Mouse (Mus musculus) neural tube, embryonic 12.5 days (tissue): ENCODE results near the gene Lrrc46. TPM values are rescaled to one million over a fixed set of nuclear protein-coding genes. Genes with fewer than 3 reads are reported as not detected.

Experiments
- ATAC-seq: fragments of 200-750 bp; cut with Nextera tagmentation; 2 replicates; pipeline ENCODE4 v1.8.0; 2017; ENCODE audit warnings: low read depth, mild to moderate bottlenecking, moderate TSS enrichment, moderate library complexity; ENCODE audit not compliant: low FRiP score
- H3K27ac ChIP-seq: fragments of 300-500 bp; sonication (generic); 2 replicates; pipeline ENCODE4 v1.5.1; 2016
- H3K27me3 ChIP-seq: fragments of 300-500 bp; sonication (generic); replicated peaks from 2 replicates; pipeline ENCODE4 v1.6.1; 2016; ENCODE audit warnings: mild to moderate bottlenecking
- H3K36me3 ChIP-seq: fragments of 300-500 bp; sonication (generic); 2 replicates; pipeline ENCODE4 v1.6.1; 2016; ENCODE audit warnings: mild to moderate bottlenecking
- H3K4me1 ChIP-seq: fragments of 300-500 bp; sonication (generic); 2 replicates; pipeline ENCODE4 v1.6.1; 2016
- H3K4me2 ChIP-seq: fragments of 300-500 bp; sonication (generic); replicated peaks from 2 replicates; pipeline ENCODE4 v1.6.1; 2016; ENCODE audit warnings: mild to moderate bottlenecking
- H3K4me3 ChIP-seq: fragments of 300-500 bp; sonication (generic); 2 replicates; pipeline ENCODE4 v1.5.1; 2016
- H3K9ac ChIP-seq: fragments of 300-500 bp; sonication (generic); 2 replicates; pipeline ENCODE4 v1.6.1; 2016; ENCODE audit warnings: mild to moderate bottlenecking
- H3K9me3 ChIP-seq: fragments of 300-500 bp; sonication (generic); 2 replicates; pipeline ENCODE4 v1.6.1; 2016; ENCODE audit warnings: mild to moderate bottlenecking
- WGBS: fragments of 180-500 bp; shearing (Covaris S2); methylation state at CpG from one replicate; pipeline ENCODE4 v1.1.7; 2016; 5-methylcytosine and 5-hydroxymethylcytosine counted together
- polyA plus RNA-seq: library from polyadenylated mRNA; unstranded; fragments of >200 nt; fragmentation: Nextera tagmentation; extraction: Ambion mirVana; gene quantifications from 2 replicates; pipeline ENCODE4 v1.2.1, GENCODE M21; 2016

The Lrrc46 gene
- polyA plus RNA-seq, 1 experiment from 2014 or later, result 2.9 TPM

GRCm38 (mm10) chr11:97040301-97041021 lies 746 bp downstream of the Lrrc46 start:
- no peak for ATAC-seq
- Histone ChIP-seq H3K4me2 (peak overlapping the region; percentile 77), H3K4me1 (peaks cover 8% of the 10 kb centered on the region), H3K9ac (no peak overlapping the region), H3K27ac (no peak overlapping the region), H3K27me3 (no peaks in the 10 kb centered on the region), H3K36me3 (peaks cover 9% of the 10 kb centered on the region; the same call in 1 of the 2 replicates), H3K9me3 (no peaks in the 10 kb centered on the region), H3K4me3 (peak overlapping the region; percentile 76)
- WGBS, result 54% methylated on average over 12 of the region's 12 CpGs

- Histone ChIP-seq H3K9me3 (no peaks in the 10 kb centered on the region), H3K4me2 (no peak overlapping the region), H3K4me3 (no peak overlapping the region), H3K27me3 (no peaks in the 10 kb centered on the region), H3K9ac (no peak overlapping the region), H3K27ac (no peak overlapping the region), H3K4me1 (peaks cover 8% of the 10 kb centered on the region), H3K36me3 (no peaks in the 10 kb centered on the region)
- 66% methylated on average over 7 of the region's 7 CpGs for WGBS
- ATAC-seq, result no peak
These were observed 2.3 kb downstream of the Lrrc46 start for GRCm38 (mm10) chr11:97038881-97039280.

- 78% methylated on average over 5 of the region's 5 CpGs for WGBS
- peaks cover 9% of the 10 kb centered on the region; the same call in 1 of the 2 replicates for H3K36me3 ChIP-seq
- no peak for ATAC-seq
- H3K9ac ChIP-seq, result no peak overlapping the region
- no peak overlapping the region for H3K4me2 ChIP-seq
- H3K4me3 ChIP-seq, result no peak overlapping the region
- no peaks in the 10 kb centered on the region for H3K9me3 ChIP-seq
- no peaks in the 10 kb centered on the region; the same call in 1 of the 2 replicates for H3K4me1 ChIP-seq
- no peaks in the 10 kb centered on the region for H3K27me3 ChIP-seq
- no peak overlapping the region for H3K27ac ChIP-seq
These were observed 5.1 kb downstream of the Lrrc46 start for GRCm38 (mm10) chr11:97036141-97036540.

DNA sequence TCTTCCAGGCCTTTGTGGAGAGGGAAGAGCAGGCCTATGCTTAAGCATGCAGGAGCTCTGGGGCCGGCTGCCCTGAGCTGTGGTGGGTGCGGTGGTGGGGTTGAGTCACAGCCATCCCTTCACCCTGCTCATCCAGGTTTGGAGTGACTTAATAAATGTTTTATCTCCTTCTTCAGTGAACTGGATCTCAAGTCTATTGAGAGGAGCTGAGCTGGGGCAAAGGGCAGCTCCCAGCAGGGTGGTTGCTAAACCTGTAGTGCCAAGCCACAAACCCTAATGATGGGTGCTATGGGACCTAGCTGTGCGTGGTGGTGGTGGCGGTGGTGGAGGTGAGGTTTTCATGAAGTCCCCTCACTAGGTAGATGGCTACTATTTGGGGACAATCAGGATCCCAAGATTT lies 7.4 kb downstream of the Lrrc46 start:
- no peak overlapping the region for H3K27ac ChIP-seq
- no peak for ATAC-seq
- no peak overlapping the region for H3K9ac ChIP-seq
- H3K27me3 ChIP-seq, result no peaks in the 10 kb centered on the region
- H3K4me1 ChIP-seq, result peaks cover 11% of the 10 kb centered on the region; the same call in 1 of the 2 replicates
- H3K4me3 ChIP-seq, result no peak overlapping the region
- peaks cover 9% of the 10 kb centered on the region; the same call in 1 of the 2 replicates for H3K36me3 ChIP-seq
- 89% methylated on average over 4 of the region's 4 CpGs for WGBS
- H3K4me2 ChIP-seq, result no peak overlapping the region
- no peaks in the 10 kb centered on the region for H3K9me3 ChIP-seq

GRCm38 (mm10) chr11:97032499-97032898 lies 8.7 kb downstream of the Lrrc46 start:
- Histone ChIP-seq H3K9ac (no peak overlapping the region), H3K4me3 (no peak overlapping the region)
- WGBS, result 95% methylated on average over 4 of the region's 4 CpGs

DNA sequence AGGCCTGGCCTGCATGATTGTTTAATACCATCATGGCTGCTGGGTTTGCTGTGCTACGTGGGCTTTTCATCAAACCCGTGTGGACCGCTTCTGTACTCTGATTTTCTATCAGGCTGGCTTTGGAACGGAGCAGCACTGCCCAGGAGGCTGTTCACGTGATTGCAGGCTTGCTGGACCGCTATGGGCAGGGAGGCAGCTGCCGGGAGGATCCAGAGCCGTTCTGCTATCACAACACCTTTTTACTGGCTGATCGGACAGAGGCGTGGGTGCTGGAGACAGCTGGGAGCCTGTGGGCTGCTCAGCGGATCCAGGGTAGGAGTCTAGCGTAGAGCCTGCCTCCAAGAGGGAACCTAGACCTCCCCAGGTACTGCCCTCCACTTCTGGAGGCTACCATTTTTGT lies 9.2 kb downstream of the Lrrc46 start:
- no peak overlapping the region for H3K4me2 ChIP-seq
- H3K4me3 ChIP-seq, result no peak overlapping the region
- no peak for ATAC-seq
- 87% methylated on average over 12 of the region's 12 CpGs for WGBS
- no peak overlapping the region for H3K9ac ChIP-seq
- H3K36me3 ChIP-seq, result peaks cover 9% of the 10 kb centered on the region; the same call in 1 of the 2 replicates
- no peaks in the 10 kb centered on the region for H3K9me3 ChIP-seq
- H3K27me3 ChIP-seq, result no peaks in the 10 kb centered on the region
- peaks cover 11% of the 10 kb centered on the region; the same call in 1 of the 2 replicates for H3K4me1 ChIP-seq
- H3K27ac ChIP-seq, result no peak overlapping the region

More at GRCm38 (mm10) chr11:97032499-97032898, 8.7 kb downstream of the Lrrc46 start:
- no peak for ATAC-seq
- Histone ChIP-seq H3K27me3 (no peaks in the 10 kb centered on the region), H3K27ac (no peak overlapping the region), H3K36me3 (peaks cover 9% of the 10 kb centered on the region; the same call in 1 of the 2 replicates), H3K4me2 (no peak overlapping the region), H3K4me1 (peaks cover 11% of the 10 kb centered on the region; the same call in 1 of the 2 replicates), H3K9me3 (no peaks in the 10 kb centered on the region)

DNA sequence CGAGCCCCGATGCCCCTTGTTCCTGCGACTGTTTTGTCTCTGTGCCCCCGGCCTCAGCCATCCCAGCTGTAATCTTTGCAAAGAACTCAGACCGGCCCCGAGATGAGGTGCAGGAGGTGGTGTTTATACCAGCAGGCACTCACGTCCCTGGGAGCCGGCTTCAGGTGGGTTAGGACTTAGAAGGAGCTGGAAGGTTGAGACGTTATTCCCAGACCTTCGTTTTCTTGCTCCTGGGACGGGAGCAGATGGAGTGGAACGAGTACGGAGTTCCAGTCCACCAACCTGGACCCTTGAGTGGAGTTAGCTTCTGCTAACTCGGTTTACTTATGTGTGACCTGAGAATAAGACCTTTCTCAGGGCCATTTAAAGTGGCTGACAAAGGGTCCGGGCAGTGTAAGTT lies 10.8 kb downstream of the Lrrc46 start:
- Histone ChIP-seq H3K4me1 (peaks cover 16% of the 10 kb centered on the region), H3K9me3 (no peaks in the 10 kb centered on the region), H3K36me3 (peaks cover 9% of the 10 kb centered on the region; the same call in 1 of the 2 replicates), H3K27me3 (0 out of 2 replicates have a peak, but pooled peaks cover 3% of the 10 kb centered on the region), H3K27ac (no peak overlapping the region), H3K9ac (peak overlapping the region; percentile 74), H3K4me2 (peak overlapping the region; percentile 70), H3K4me3 (peak overlapping the region; percentile 63)
- no peak for ATAC-seq
- 25% methylated on average over 15 of the region's 15 CpGs for WGBS

DNA sequence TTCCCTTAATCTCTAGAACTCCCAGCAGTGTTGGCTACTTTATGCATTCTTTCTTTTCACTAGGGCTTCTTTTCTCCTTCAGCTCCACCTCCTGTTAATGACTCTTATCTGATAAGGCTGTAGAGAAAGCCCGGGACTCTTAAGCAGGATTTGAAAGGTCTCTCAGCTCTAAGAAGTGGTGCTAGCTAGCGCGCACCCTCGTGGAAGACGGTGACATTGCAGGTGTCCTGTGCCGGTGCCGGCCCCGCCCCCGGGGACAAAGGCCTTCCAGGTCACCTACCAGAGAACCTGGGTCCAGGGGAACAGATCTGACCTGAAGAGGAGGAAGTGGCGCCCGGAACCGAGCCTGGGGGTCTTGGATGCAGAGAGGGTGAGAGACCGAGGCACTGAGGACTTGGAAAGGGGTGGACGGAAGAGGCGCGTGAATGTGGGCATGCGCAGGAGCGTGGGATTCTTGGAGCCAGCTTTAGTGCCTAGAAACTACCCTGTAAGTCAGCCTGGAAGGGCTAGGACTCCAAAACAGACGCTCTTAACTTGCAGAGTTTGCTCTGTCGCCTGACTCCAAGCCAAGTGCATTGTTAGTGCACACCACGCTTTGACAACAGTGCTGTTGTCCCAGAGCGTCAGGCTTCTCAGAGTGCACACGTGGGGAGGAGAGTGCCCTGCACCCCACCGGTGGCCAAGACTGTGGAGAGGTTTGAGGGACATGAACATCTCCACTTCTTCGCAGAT lies 11.4 kb downstream of the Lrrc46 start, which contains the start of gene Scrn2:
Gene Scrn2 (plus strand): TSS at position 253 of the 732 bp plus-strand sequence.
- peak within 1 kb of the TSS; percentile 74 for H3K9ac ChIP-seq
- peaks cover 18% of the 10 kb centered on the region for H3K4me1 ChIP-seq
- 2% methylated on average over 25 of the region's 25 CpGs for WGBS
- peak; percentile 72 for ATAC-seq
- H3K27me3 ChIP-seq, result peaks cover 6% of the 10 kb centered on the region; the same call in 1 of the 2 replicates
- no peak within 1 kb of the TSS for H3K27ac ChIP-seq
- no peaks in the 10 kb centered on the region for H3K9me3 ChIP-seq
- H3K36me3 ChIP-seq, result peaks cover 9% of the 10 kb centered on the region; the same call in 1 of the 2 replicates
- H3K4me2 ChIP-seq, result peak within 1 kb of the TSS; percentile 70
- peak within 1 kb of the TSS; percentile 63 for H3K4me3 ChIP-seq

DNA sequence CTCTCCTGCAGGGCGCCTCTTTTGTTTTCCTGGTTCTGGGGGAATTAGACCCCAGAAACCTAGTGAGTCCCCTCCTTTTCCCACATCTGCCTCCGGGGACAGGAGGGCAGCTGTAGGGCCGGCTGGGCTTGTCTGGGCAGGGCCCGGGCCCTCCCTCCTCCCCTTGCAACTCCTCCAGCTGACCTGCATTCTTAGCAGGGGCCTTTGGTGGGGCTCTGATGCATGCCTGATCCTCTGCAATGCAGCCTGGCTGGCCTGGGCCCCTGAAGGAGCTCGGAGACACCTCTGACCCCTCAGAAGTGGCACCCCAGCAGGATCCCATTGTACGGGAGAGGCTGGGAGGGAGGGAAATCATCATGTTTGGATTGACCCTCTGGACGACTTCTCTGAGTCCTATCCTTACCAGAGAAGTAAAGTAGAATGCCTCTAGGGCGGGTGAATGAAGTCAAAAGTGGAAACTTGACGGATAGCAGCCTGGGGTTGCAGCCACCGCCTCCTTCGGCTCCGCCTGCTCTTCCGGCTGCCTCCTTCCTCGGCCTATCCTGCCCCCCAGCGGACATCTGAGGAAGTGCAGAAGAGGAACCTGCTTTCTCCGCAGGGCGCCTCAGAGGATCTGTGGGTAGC lies 15.4 kb downstream of the Lrrc46 start:
- Histone ChIP-seq H3K4me1 (peaks cover 31% of the 10 kb centered on the region), H3K27me3 (peaks cover 45% of the 10 kb centered on the region), H3K36me3 (no peaks in the 10 kb centered on the region), H3K27ac (no peak overlapping the region), H3K9me3 (no peaks in the 10 kb centered on the region), H3K4me2 (peak overlapping the region; percentile 55), H3K9ac (peak overlapping the region; percentile 44; the same call in 1 of the 2 replicates), H3K4me3 (peak overlapping the region; percentile 17)
- WGBS, result under 1% methylated on average over 17 of the region's 17 CpGs
- peak; percentile 12; the same call in 1 of the 2 replicates for ATAC-seq

DNA sequence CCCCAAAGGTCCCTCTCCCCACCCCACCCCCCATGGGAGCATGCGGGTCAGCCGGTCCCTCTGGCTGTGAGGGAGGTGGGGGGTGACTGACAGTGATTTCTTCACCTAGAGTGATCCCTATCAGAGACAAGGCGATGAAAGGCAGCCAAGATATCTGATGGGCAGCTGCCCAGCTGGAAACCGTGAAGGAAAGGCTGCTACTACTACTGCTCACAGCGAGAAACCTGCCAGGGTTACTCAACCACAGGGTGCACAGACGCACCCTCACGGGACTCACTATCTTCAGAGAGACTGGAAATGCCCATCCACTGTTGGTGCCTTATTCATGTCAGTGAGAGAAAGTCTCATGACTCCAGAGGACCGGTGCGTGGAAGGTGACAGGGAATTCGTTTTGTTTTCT lies 16.2 kb downstream of the Lrrc46 start:
- no peaks in the 10 kb centered on the region for H3K9me3 ChIP-seq
- ATAC-seq, result no peak
- H3K9ac ChIP-seq, result no peak overlapping the region
- H3K27ac ChIP-seq, result no peak overlapping the region
- 24% methylated on average over 10 of the region's 10 CpGs for WGBS
- no peak overlapping the region for H3K4me3 ChIP-seq
- H3K4me1 ChIP-seq, result peaks cover 23% of the 10 kb centered on the region
- no peaks in the 10 kb centered on the region for H3K36me3 ChIP-seq
- no peak overlapping the region for H3K4me2 ChIP-seq
- H3K27me3 ChIP-seq, result peaks cover 54% of the 10 kb centered on the region

- Histone ChIP-seq H3K36me3 (no peaks in the 10 kb centered on the region), H3K9ac (peak overlapping the region; percentile 56), H3K9me3 (no peaks in the 10 kb centered on the region), H3K27ac (no peak overlapping the region), H3K4me2 (peak overlapping the region; percentile 84), H3K27me3 (peaks cover 80% of the 10 kb centered on the region), H3K4me3 (peak overlapping the region; percentile 47), H3K4me1 (peaks cover 36% of the 10 kb centered on the region)
- WGBS, result under 1% methylated on average over 50 of the region's 50 CpGs
- peak; percentile 35; the same call in 1 of the 2 replicates for ATAC-seq
These were observed 19.2 kb downstream of the Lrrc46 start for GRCm38 (mm10) chr11:97021873-97022484.
